Mouse (Mus musculus): ENCODE measurements around the gene Cenpc1.

GRCm38 (mm10) chr5:86029820-86030219 lies 35.6 kb downstream of the Cenpc1 start:
- no peak for TF ChIP-seq CTCF (IDR thresholded peaks at IDR 0.05; ENCODE audit: extremely low read depth, insufficient read depth, insufficient read length, insufficient replicate concordance)
- TF ChIP-seq POLR2A (IDR thresholded peaks at IDR 0.05; ENCODE audit: low read depth, low read length) = no peak

All from spleen, adult 2 months (tissue).